Mouse (Mus musculus): ENCODE measurements around the gene Crb3. TPM values are rescaled to one million over a fixed set of nuclear protein-coding genes. Genes with fewer than 3 reads are reported as not detected.

Gene Crb3
- polyA plus RNA-seq, 1 experiment from 2014 or later: 0.27 TPM

DNA sequence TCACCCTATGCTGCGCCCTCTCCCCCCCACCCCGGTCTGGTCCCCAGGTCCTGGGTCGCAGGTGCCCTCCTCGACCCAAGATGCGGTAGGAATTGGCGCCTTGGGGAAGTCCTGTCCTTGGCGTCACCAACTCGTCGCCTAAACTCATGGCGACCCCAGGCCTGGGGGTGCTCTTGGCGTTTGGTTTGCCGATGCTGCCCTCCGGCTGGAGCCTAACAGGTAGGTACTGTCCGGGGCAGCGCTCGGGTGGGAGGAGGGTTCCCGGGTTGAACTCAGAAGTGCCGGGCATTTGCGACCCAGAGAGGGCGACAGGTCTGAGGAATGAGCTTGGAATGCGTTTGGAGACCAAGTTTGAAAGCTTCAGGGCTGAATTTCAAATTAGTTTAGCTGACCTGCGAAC lies 3.6 kb downstream of the Crb3 start:
- Histone ChIP-seq H3K27ac (ENCODE audit: poor library complexity, severe bottlenecking) (no peak overlapping the region), H3K4me1 (replicated peaks) (peaks cover 30% of the 10 kb centered on the region), H3K4me2 (peak overlapping the region; percentile 69), H3K36me3 (no peaks in the 10 kb centered on the region), H3K9me3 (replicated peaks) (no peaks in the 10 kb centered on the region), H3K27me3 (replicated peaks) (peaks cover 61% of the 10 kb centered on the region), H3K9ac (peak overlapping the region; percentile 3; the same call in 1 of the 2 replicates), H3K4me3 (peak overlapping the region; percentile 42)
- ATAC-seq (ENCODE audit: insufficient number of reproducible peaks, low FRiP score): no peak
- 1% methylated on average over 22 of the region's 22 CpGs for WGBS

DNA sequence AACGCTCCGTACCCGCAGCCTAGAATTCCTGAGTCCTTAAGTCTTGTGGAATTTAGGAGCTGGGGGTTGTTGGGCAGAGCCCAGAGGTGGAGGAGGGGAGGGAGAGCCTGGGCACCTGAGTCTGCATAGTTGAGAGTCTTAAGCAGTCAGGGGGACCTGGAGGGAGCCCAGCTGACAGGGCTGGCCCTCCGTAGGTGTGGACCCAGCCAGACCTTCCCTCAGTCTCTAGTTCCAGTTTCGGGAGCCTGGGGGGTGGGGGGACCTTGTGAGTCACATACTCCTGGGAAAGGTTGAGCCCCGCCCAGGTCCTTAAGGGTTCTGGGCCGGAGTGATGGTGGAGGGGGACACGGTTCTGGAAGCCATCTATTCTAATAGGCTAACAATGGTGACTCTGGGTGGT lies 4.1 kb downstream of the Crb3 start:
- 11% methylated on average over 8 of the region's 8 CpGs for WGBS

DNA sequence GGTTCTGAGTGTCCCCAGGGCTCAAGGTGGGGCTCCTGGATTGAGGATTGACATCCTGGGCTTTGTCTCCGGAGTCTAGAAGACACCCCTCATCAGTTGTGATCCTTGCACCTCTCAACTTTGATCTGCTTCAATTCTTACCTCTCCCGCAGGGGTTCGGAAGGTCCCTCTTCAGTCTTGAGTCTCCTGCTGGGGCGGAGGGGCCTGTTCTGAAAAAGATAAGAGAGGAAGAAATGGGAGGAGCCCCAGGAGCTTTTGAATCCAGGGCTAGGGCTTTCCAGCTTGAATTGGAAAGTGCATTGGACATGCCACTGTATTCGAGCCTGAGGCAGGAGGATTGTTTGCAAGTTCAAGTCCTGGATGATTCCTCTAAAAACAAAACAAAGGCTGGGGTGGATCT lies 8.0 kb downstream of the Crb3 start:
- H3K4me1 ChIP-seq (replicated peaks): peaks cover 8% of the 10 kb centered on the region
- H3K9me3 ChIP-seq (replicated peaks): no peaks in the 10 kb centered on the region
- H3K9ac ChIP-seq: no peak overlapping the region
- no peak overlapping the region for H3K27ac ChIP-seq (ENCODE audit: poor library complexity, severe bottlenecking)
- ATAC-seq (ENCODE audit: insufficient number of reproducible peaks, low FRiP score): no peak
- 32% methylated on average over 5 of the region's 5 CpGs for WGBS
- no peaks in the 10 kb centered on the region for H3K36me3 ChIP-seq
- peaks cover 84% of the 10 kb centered on the region for H3K27me3 ChIP-seq (replicated peaks)
- H3K4me2 ChIP-seq: no peak overlapping the region
- no peak overlapping the region for H3K4me3 ChIP-seq

More for the DNA sequence above, 4.1 kb downstream of the Crb3 start:
- H3K27ac ChIP-seq (ENCODE audit: poor library complexity, severe bottlenecking): no peak overlapping the region
- no peak overlapping the region for H3K9ac ChIP-seq
- H3K27me3 ChIP-seq (replicated peaks): peaks cover 66% of the 10 kb centered on the region
- H3K4me3 ChIP-seq: no peak overlapping the region
- H3K36me3 ChIP-seq: no peaks in the 10 kb centered on the region
- H3K4me1 ChIP-seq (replicated peaks): peaks cover 26% of the 10 kb centered on the region
- no peaks in the 10 kb centered on the region for H3K9me3 ChIP-seq (replicated peaks)
- H3K4me2 ChIP-seq: no peak overlapping the region; the same call in 1 of the 2 replicates
- no peak for ATAC-seq (ENCODE audit: insufficient number of reproducible peaks, low FRiP score)

DNA sequence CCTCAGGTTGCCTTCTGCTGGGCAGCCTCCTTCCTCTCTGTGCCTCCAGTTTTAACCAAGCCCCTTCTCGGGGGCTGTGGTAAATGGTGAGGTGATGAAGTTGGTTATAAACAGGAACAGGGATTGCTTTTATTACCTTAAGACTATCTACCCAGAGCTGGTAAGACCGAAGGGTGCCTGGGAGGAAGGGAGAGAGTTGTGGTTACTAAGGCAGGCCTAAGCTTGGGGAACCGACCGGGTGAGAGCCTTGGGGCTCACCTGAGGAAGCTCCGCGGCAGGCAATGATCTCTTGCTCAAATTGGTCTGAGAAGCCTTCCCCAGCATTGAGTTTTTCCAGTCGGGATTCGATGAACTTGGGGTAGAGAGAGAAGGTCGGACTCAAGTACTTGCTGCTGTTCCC lies 11.4 kb downstream of the Crb3 start:
- H3K27me3 ChIP-seq (replicated peaks): peaks cover 71% of the 10 kb centered on the region
- H3K27ac ChIP-seq (ENCODE audit: poor library complexity, severe bottlenecking): no peak overlapping the region
- H3K9me3 ChIP-seq (replicated peaks): no peaks in the 10 kb centered on the region
- no peaks in the 10 kb centered on the region for H3K36me3 ChIP-seq
- H3K4me2 ChIP-seq: no peak overlapping the region
- no peaks in the 10 kb centered on the region for H3K4me1 ChIP-seq (replicated peaks)
- ATAC-seq (ENCODE audit: insufficient number of reproducible peaks, low FRiP score): no peak
- no peak overlapping the region for H3K9ac ChIP-seq
- H3K4me3 ChIP-seq: no peak overlapping the region
- 18% methylated on average over 9 of the region's 9 CpGs for WGBS

DNA sequence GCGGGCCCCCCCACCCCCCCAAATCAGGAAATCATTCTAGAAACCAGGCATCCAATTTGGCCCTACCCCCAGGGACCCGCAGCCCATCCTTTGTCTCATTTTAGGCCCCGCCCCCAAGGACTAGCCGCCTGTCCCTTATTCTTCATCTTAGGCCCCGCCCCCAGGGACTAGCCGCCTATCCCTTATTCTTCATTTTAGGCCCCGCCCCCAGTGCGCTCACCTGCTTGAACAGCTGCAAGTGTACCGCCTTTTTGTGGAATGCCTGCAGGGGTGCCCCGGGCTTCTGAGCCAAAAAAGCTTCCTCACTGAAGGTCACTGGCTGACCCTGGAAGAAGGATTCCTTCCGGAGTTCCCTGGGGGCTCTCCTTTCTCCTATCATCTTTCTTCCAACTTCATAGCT lies 11.8 kb downstream of the Crb3 start:
- Histone ChIP-seq H3K27ac (ENCODE audit: poor library complexity, severe bottlenecking) (no peak overlapping the region), H3K4me1 (replicated peaks) (no peaks in the 10 kb centered on the region), H3K27me3 (replicated peaks) (peaks cover 67% of the 10 kb centered on the region), H3K4me2 (0 out of 2 replicates have a peak overlapping the region, but pooled peaks have one; percentile 8), H3K9me3 (replicated peaks) (no peaks in the 10 kb centered on the region), H3K36me3 (no peaks in the 10 kb centered on the region), H3K4me3 (no peak overlapping the region), H3K9ac (no peak overlapping the region)
- WGBS: 3% methylated on average over 11 of the region's 11 CpGs
- ATAC-seq (ENCODE audit: insufficient number of reproducible peaks, low FRiP score): 0 out of 2 replicates have a peak, but pooled peaks have one; percentile 37

DNA sequence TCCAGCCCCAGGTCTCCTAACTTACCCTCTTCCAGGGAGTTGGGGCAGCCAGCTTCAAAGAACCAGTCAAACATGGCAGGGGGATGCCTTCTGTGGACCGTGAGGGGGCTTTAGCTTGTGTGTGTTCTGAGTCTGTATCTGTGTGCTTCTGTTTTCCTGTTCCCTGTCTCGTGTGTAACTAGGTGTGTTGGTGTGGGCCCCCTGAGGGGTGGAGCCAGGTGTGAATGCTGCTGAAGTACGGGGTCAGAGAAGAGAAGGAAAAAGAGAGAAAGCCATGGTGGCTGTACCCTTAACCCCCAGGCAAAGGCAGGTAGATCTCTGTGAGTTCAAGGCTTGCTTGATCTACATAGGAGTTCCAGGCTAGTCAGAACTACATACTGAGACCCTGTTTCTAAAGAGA lies 18.0 kb downstream of the Crb3 start:
- H3K4me2 ChIP-seq: no peak overlapping the region
- ATAC-seq (ENCODE audit: insufficient number of reproducible peaks, low FRiP score): no peak
- H3K9me3 ChIP-seq (replicated peaks): no peaks in the 10 kb centered on the region
- no peak overlapping the region for H3K9ac ChIP-seq
- no peak overlapping the region for H3K27ac ChIP-seq (ENCODE audit: poor library complexity, severe bottlenecking)
- peaks cover 6% of the 10 kb centered on the region; the same call in 1 of the 2 replicates for H3K4me1 ChIP-seq (replicated peaks)
- H3K27me3 ChIP-seq (replicated peaks): peaks cover 22% of the 10 kb centered on the region
- no peak overlapping the region for H3K4me3 ChIP-seq
- no peaks in the 10 kb centered on the region for H3K36me3 ChIP-seq
- 43% methylated on average over 3 of the region's 3 CpGs for WGBS

DNA sequence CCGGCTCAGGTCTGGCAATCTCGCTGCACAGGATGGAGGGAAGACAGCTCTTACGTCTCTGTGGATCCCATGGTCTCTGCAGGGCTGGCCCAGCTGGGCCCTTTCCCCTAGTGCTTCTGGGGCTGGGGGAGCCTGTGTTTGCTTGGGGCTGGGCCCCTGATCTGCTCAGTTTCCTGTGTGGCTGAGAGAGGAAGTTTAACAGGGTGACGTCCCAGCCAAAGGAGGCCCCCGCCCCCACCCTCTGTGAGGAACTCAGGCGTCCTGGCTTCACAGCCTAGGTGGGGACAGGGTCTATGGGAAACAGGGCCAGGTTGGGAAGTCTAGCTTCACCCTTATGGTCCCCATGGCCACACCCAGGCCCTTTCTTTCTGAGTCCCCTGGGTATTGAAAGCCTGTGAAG lies 19.4 kb downstream of the Crb3 start, which contains the start of gene Dennd1c:
Dennd1c (minus strand) TSS at position 179 of the 400 bp plus-strand sequence.
- no peaks in the 10 kb centered on the region for H3K9me3 ChIP-seq (replicated peaks)
- no peak within 1 kb of the TSS for H3K4me3 ChIP-seq
- H3K9ac ChIP-seq: no peak within 1 kb of the TSS
- peaks cover 6% of the 10 kb centered on the region; the same call in 1 of the 2 replicates for H3K4me1 ChIP-seq (replicated peaks)
- ATAC-seq (ENCODE audit: insufficient number of reproducible peaks, low FRiP score): peak; percentile 56
- H3K27ac ChIP-seq (ENCODE audit: poor library complexity, severe bottlenecking): no peak within 1 kb of the TSS
- WGBS: 28% methylated on average over 6 of the region's 6 CpGs
- H3K4me2 ChIP-seq: peak within 1 kb of the TSS; percentile 13; the same call in 1 of the 2 replicates
- H3K36me3 ChIP-seq: no peaks in the 10 kb centered on the region
- H3K27me3 ChIP-seq (replicated peaks): peaks cover 15% of the 10 kb centered on the region; the same call in 1 of the 2 replicates

DNA sequence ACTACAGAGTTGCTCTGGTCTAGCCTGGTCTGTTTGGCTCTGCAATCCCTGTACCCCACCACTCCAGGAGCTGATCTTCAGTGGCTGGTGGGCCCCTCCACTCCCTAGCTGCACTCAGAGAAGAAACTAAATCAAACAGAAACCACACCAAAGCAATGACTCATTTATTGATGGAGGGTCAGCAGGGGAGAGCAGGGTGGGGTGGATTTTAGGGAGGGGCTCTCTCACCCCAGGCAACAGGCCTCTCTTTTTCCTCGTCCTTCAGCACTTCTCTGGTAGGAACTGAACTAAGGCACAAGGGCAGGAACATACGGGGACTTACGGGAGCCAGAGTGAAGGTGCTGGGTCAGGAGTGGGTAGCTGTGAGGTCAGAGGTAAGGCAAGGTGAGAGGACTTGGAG lies 21.0 kb downstream of the Crb3 start:
- Histone ChIP-seq H3K9ac (no peak overlapping the region), H3K27ac (ENCODE audit: poor library complexity, severe bottlenecking) (no peak overlapping the region), H3K4me1 (replicated peaks) (peaks cover 6% of the 10 kb centered on the region; the same call in 1 of the 2 replicates), H3K9me3 (replicated peaks) (no peaks in the 10 kb centered on the region), H3K4me3 (no peak overlapping the region), H3K4me2 (no peak overlapping the region), H3K27me3 (replicated peaks) (0 out of 2 replicates have a peak, but pooled peaks cover 5% of the 10 kb centered on the region), H3K36me3 (no peaks in the 10 kb centered on the region)
- WGBS: 61% methylated on average over 3 of the region's 3 CpGs
- ATAC-seq (ENCODE audit: insufficient number of reproducible peaks, low FRiP score): no peak

DNA sequence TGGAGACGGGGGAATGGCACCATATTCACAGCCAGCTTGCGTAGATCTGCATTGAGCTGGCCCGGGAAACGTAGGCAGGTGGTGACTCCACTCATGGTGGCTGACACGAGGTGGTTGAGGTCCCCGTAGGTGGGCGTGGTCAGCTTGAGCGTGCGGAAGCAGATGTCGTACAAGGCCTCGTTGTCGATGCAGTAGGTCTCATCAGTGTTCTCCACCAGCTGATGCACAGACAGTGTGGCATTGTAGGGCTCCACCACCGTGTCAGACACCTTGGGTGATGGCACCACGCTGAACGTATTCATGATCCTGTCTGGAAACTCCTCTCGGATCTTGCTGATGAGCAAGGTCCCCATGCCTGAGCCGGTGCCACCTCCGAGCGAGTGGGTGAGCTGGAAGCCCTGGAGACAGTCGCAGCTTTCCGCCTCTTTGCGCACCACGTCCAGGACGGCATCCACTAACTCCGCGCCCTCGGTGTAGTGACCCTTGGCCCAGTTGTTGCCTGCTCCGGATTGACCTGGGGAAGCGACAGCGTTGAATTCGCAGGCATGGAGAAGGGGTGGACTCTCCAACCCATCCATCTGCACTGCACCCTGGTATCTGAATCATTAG lies 22.4 kb downstream of the Crb3 start:
- Histone ChIP-seq H3K36me3 (no peaks in the 10 kb centered on the region), H3K4me2 (no peak overlapping the region), H3K4me1 (replicated peaks) (peaks cover 6% of the 10 kb centered on the region; the same call in 1 of the 2 replicates), H3K9me3 (replicated peaks) (no peaks in the 10 kb centered on the region), H3K4me3 (no peak overlapping the region), H3K27me3 (replicated peaks) (peaks cover 9% of the 10 kb centered on the region), H3K9ac (no peak overlapping the region), H3K27ac (ENCODE audit: poor library complexity, severe bottlenecking) (no peak overlapping the region)
- 91% methylated on average over 31 of the region's 31 CpGs for WGBS
- ATAC-seq (ENCODE audit: insufficient number of reproducible peaks, low FRiP score): no peak

DNA sequence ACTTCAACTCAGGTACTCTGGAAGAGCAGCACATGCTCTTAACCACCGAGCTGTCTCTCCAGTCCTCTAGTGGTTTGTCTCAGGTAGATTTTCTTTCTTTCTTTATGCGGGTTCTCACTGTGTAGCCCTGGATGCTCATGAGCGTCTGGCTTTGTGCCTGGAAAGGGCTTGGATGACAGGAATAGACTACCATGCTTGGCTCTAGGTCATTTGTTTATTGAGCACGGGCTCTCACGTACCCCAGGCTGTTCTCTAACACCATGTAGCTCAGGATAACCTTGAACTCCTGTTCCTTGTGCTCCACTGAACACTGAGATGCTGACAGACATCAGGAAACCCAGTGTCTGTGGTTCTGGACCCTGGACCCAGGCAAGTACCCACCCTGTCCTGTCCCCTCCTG lies 23.6 kb downstream of the Crb3 start:
- H3K9ac ChIP-seq: no peak overlapping the region
- no peak overlapping the region for H3K27ac ChIP-seq (ENCODE audit: poor library complexity, severe bottlenecking)
- H3K36me3 ChIP-seq: no peaks in the 10 kb centered on the region
- H3K4me1 ChIP-seq (replicated peaks): peaks cover 15% of the 10 kb centered on the region
- H3K9me3 ChIP-seq (replicated peaks): no peaks in the 10 kb centered on the region
- H3K27me3 ChIP-seq (replicated peaks): peaks cover 14% of the 10 kb centered on the region
- 84% methylated on average over 5 of the region's 5 CpGs for WGBS
- H3K4me3 ChIP-seq: no peak overlapping the region
- H3K4me2 ChIP-seq: no peak overlapping the region
- no peak for ATAC-seq (ENCODE audit: insufficient number of reproducible peaks, low FRiP score)

DNA sequence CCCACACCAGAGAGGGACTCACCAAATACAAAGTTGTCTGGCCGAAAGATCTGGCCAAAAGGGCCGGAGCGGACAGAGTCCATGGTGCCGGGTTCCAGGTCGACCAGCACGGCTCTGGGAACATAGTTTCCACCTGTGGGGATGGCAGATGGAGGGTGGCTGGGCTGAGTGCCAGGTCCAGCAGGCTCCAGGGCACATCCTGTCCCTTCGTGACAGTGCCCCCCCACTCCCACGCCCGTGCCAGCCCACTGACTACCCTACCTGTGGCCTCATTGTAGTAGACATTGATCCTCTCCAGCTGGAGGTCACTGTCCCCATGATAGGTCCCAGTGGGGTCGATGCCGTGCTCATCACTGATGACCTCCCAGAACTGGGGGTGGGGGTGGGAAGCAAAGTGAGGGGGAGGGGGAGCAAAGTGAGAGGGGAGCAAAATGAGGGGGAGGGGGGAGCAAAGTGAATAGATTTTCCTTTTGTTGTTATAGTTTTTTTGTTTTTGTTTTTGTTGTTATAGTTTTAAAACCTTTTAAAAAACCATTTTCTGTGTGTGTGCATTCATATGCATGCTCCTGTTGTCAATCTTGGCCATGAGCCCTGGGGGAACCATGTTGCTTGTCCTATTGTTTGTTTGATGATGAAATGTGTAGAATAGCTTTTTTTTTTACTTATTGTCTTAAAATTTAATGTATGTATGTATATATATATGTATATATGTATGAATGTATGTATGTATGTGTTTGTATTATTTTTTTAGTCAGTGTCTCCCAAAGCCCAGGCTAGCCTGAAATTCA lies 27.3 kb downstream of the Crb3 start:
- Histone ChIP-seq H3K9ac (no peak overlapping the region), H3K4me3 (no peak overlapping the region), H3K27ac (ENCODE audit: poor library complexity, severe bottlenecking) (no peak overlapping the region), H3K27me3 (replicated peaks) (peaks cover 42% of the 10 kb centered on the region), H3K36me3 (no peaks in the 10 kb centered on the region), H3K4me1 (replicated peaks) (peaks cover 8% of the 10 kb centered on the region), H3K9me3 (replicated peaks) (no peaks in the 10 kb centered on the region), H3K4me2 (no peak overlapping the region)
- WGBS: 81% methylated on average over 11 of the region's 11 CpGs
- ATAC-seq (ENCODE audit: insufficient number of reproducible peaks, low FRiP score): no peak
